Comparison of ENCODE assay signal across 8 mouse cellular contexts in genomic region chr11:36526381-36526780, GRCm38 (mm10).
A peak's percentile ranks its signal among the peaks of the same experiment; 100 is the strongest.
DNase-seq lines count a peak whose midpoint lies in the region; ATAC-seq and TF ChIP-seq lines count a peak whose summit lies in the region.

No protein-coding gene starts in this region.

- no peak overlapping the region for H3K9ac ChIP-seq in embryonic facial prominence, embryonic 11.5 days (replicated peaks; ENCODE audit: low read length)

- no peak overlapping the region for H3K27ac ChIP-seq in bone marrow, adult 2 months (ENCODE audit: control insufficient read depth, insufficient read depth, low read depth, low read length, poor library complexity)
- H3K27ac ChIP-seq in embryonic facial prominence, embryonic 11.5 days (replicated peaks; ENCODE audit: low read depth, low read length): no peak overlapping the region

- H3K4me1 ChIP-seq in bone marrow, adult 2 months (ENCODE audit: control insufficient read depth, insufficient read depth, low read length): no peaks in the 10 kb centered on the region
- H3K4me1 ChIP-seq in embryonic facial prominence, embryonic 11.5 days (ENCODE audit: control insufficient read depth, insufficient read depth, low read length): no peaks in the 10 kb centered on the region

- no peak overlapping the region for H3K4me3 ChIP-seq in bone marrow, adult 2 months (replicated peaks; ENCODE audit: control insufficient read depth, low read depth, low read length)
- H3K4me3 ChIP-seq in embryonic facial prominence, embryonic 11.5 days (ENCODE audit: low read depth, low read length): no peak overlapping the region

- DNase-seq in NIH3T3 (ENCODE audit: low read depth): peak; percentile 79
- DNase-seq in embryonic facial prominence, embryonic 11.5 days (ENCODE audit: low spot score): peak; percentile 74
- peak; percentile 8 to 49 for DNase-seq in heart, adult 9 months (ENCODE audit: low spot score in 2 of 2)
- DNase-seq in layer of hippocampus, adult 9-10 months (ENCODE audit: low spot score): peak; percentile 79
- peak; percentile 57 for DNase-seq in lung, postnatal 25 days (ENCODE audit: low spot score)
- DNase-seq in right cerebral cortex, postnatal 36 days (ENCODE audit: low spot score in 2 of 2): peak; percentile 75 to 76
- DNase-seq in T-cell, adult 2 months (ENCODE audit: low spot score): no peak

- no peaks in the 10 kb centered on the region for H3K27me3 ChIP-seq in embryonic facial prominence, embryonic 11.5 days (ENCODE audit: control insufficient read depth, insufficient read depth, low read length)

- H3K4me2 ChIP-seq in embryonic facial prominence, embryonic 11.5 days (ENCODE audit: low read depth, low read length): no peak overlapping the region

- peak; percentile 49 for TF ChIP-seq CTCF in bone marrow, adult 2 months (IDR thresholded peaks at IDR 0.05; ENCODE audit: control insufficient read depth, insufficient read depth, low read length)

- ATAC-seq in embryonic facial prominence, embryonic 11.5 days (replicated peaks; ENCODE audit: insufficient number of reproducible peaks, low FRiP score, low TSS enrichment, low read depth): no peak

- no peaks in the 10 kb centered on the region for H3K36me3 ChIP-seq in embryonic facial prominence, embryonic 11.5 days (replicated peaks; ENCODE audit: control insufficient read depth, insufficient read depth, low read depth, low read length)

- 4% methylated on average over 8 of the region's 8 CpGs for WGBS in bone marrow, adult 2 months
- WGBS in embryonic facial prominence, embryonic 11.5 days: 14% methylated on average over 8 of the region's 8 CpGs

- TF ChIP-seq POLR2A in bone marrow, adult 2 months (IDR thresholded peaks at IDR 0.05; ENCODE audit: borderline replicate concordance, control insufficient read depth, low read depth, low read length): no peak

- H3K9me3 ChIP-seq in embryonic facial prominence, embryonic 11.5 days (replicated peaks; ENCODE audit: control insufficient read depth, low read length): no peaks in the 10 kb centered on the region
